8 mouse cellular contexts compared by ENCODE assay signal in genomic region chr6:67102014-67102413, GRCm38 (mm10).
DNase-seq lines count a peak whose midpoint lies in the region; ATAC-seq lines count a peak whose summit lies in the region.

No protein-coding gene starts in this region.

- no peak overlapping the region for H3K9ac ChIP-seq in midbrain, embryonic 15.5 days
- no peak overlapping the region for H3K9ac ChIP-seq in heart, embryonic 15.5 days
- H3K9ac ChIP-seq in liver, embryonic 15.5 days: no peak overlapping the region

- H3K4me2 ChIP-seq in midbrain, embryonic 15.5 days: no peak overlapping the region
- H3K4me2 ChIP-seq in heart, embryonic 15.5 days: no peak overlapping the region
- H3K4me2 ChIP-seq in liver, embryonic 15.5 days: 0 out of 2 replicates have a peak overlapping the region, but pooled peaks have one; percentile 7

- H3K27me3 ChIP-seq in midbrain, embryonic 15.5 days (replicated peaks): no peaks in the 10 kb centered on the region
- no peaks in the 10 kb centered on the region for H3K27me3 ChIP-seq in midbrain, embryonic 10.5 days (ENCODE audit: low read depth, poor library complexity, severe bottlenecking)
- no peaks in the 10 kb centered on the region for H3K27me3 ChIP-seq in heart, embryonic 15.5 days
- H3K27me3 ChIP-seq in liver, embryonic 15.5 days: no peaks in the 10 kb centered on the region; the same call in 1 of the 2 replicates

- no peak overlapping the region for H3K27ac ChIP-seq in midbrain, embryonic 15.5 days
- H3K27ac ChIP-seq in midbrain, embryonic 10.5 days (replicated peaks): no peak overlapping the region
- H3K27ac ChIP-seq in heart, embryonic 15.5 days: 0 out of 2 replicates have a peak overlapping the region, but pooled peaks have one; percentile 22
- no peak overlapping the region for H3K27ac ChIP-seq in liver, embryonic 15.5 days (replicated peaks)

- no peaks in the 10 kb centered on the region for H3K9me3 ChIP-seq in midbrain, embryonic 15.5 days
- no peaks in the 10 kb centered on the region for H3K9me3 ChIP-seq in midbrain, embryonic 10.5 days (replicated peaks)
- H3K9me3 ChIP-seq in heart, embryonic 15.5 days (replicated peaks): no peaks in the 10 kb centered on the region
- H3K9me3 ChIP-seq in liver, embryonic 15.5 days (replicated peaks): no peaks in the 10 kb centered on the region

- ATAC-seq in midbrain, embryonic 15.5 days (replicated peaks): peak; percentile 54; the same call in 1 of the 2 replicates
- no peak; the same call in 1 of the 2 replicates for ATAC-seq in heart, embryonic 15.5 days (replicated peaks; ENCODE audit: insufficient number of reproducible peaks, insufficient read depth, low FRiP score, low read depth)
- ATAC-seq in liver, embryonic 15.5 days (ENCODE audit: insufficient read depth): no peak; the same call in 1 of the 2 replicates

- H3K36me3 ChIP-seq in midbrain, embryonic 15.5 days (replicated peaks): no peaks in the 10 kb centered on the region
- H3K36me3 ChIP-seq in midbrain, embryonic 10.5 days: no peaks in the 10 kb centered on the region
- H3K36me3 ChIP-seq in heart, embryonic 15.5 days: no peaks in the 10 kb centered on the region
- no peaks in the 10 kb centered on the region for H3K36me3 ChIP-seq in liver, embryonic 15.5 days (replicated peaks)

- DNase-seq in adrenal gland, adult 2 months: peak; percentile 61
- no peak for DNase-seq in adrenal gland, adult 8-10 months
- DNase-seq in midbrain, embryonic 10.5 days (ENCODE audit: low spot score): no peak
- DNase-seq in retina, embryonic 14.5 days (ENCODE audit: low spot score): no peak
- no peak for DNase-seq in retina, postnatal 1 day

- no peaks in the 10 kb centered on the region for H3K4me1 ChIP-seq in midbrain, embryonic 15.5 days
- peaks cover 6% of the 10 kb centered on the region; the same call in 1 of the 2 replicates for H3K4me1 ChIP-seq in midbrain, embryonic 10.5 days
- peaks cover 7% of the 10 kb centered on the region for H3K4me1 ChIP-seq in heart, embryonic 15.5 days (replicated peaks)
- 0 out of 2 replicates have a peak, but pooled peaks cover 11% of the 10 kb centered on the region for H3K4me1 ChIP-seq in liver, embryonic 15.5 days (replicated peaks)

- WGBS in midbrain, embryonic 15.5 days: 93% methylated on average over 4 of the region's 4 CpGs
- WGBS in midbrain, embryonic 10.5 days: 92% methylated on average over 4 of the region's 4 CpGs
- WGBS in heart, embryonic 15.5 days: 59% methylated on average over 4 of the region's 4 CpGs
- WGBS in liver, embryonic 15.5 days (ENCODE audit: insufficient replicate concordance): 51% methylated on average over 4 of the region's 4 CpGs

- no peak overlapping the region for H3K4me3 ChIP-seq in midbrain, embryonic 15.5 days
- no peak overlapping the region for H3K4me3 ChIP-seq in midbrain, embryonic 10.5 days
- H3K4me3 ChIP-seq in heart, embryonic 15.5 days: no peak overlapping the region
- H3K4me3 ChIP-seq in liver, embryonic 15.5 days (replicated peaks): no peak overlapping the region
